Comparison of ENCODE assay signal across 9 mouse cellular contexts in genomic region chr3:88082224-88082618, GRCm38 (mm10). TPM values are rescaled to one million over a fixed set of nuclear protein-coding genes. Genes with fewer than 3 reads are reported as not detected.
DNase-seq lines count a peak whose midpoint lies in the region; ATAC-seq and TF ChIP-seq lines count a peak whose summit lies in the region.
"Had no signal": no experiment of that assay in that cellular context is flagged by ENCODE, and none has a peak within 500 bp of the region (broad histone marks: within the 10 kb centered on the region; RNA-seq: fewer than 3 reads in every experiment).

No protein-coding gene starts in this region.

- no peaks in the 10 kb centered on the region for H3K4me1 ChIP-seq in liver, adult 2 months (ENCODE audit: control insufficient read depth, insufficient read depth, low read length)
- peaks cover 12% of the 10 kb centered on the region for H3K4me1 ChIP-seq in embryonic facial prominence, embryonic 12.5 days
- 0 out of 2 replicates have a peak, but pooled peaks cover 4% of the 10 kb centered on the region for H3K4me1 ChIP-seq in intestine, postnatal 0 days (replicated peaks; ENCODE audit: control insufficient read depth, insufficient read depth, low read length)
- 0 out of 2 replicates have a peak, but pooled peaks cover 5% of the 10 kb centered on the region for H3K4me1 ChIP-seq in neural tube, embryonic 14.5 days (ENCODE audit: control insufficient read depth, insufficient read depth, low read length)

- H3K36me3 ChIP-seq in liver, adult 2 months (ENCODE audit: control insufficient read depth, insufficient read depth, low read length), result no peaks in the 10 kb centered on the region
- peaks cover 11% of the 10 kb centered on the region for H3K36me3 ChIP-seq in embryonic facial prominence, embryonic 12.5 days
- H3K36me3 ChIP-seq in intestine, postnatal 0 days (ENCODE audit: control insufficient read depth, insufficient read depth), result peaks cover 6% of the 10 kb centered on the region
- no peaks in the 10 kb centered on the region for H3K36me3 ChIP-seq in neural tube, embryonic 14.5 days (ENCODE audit: control insufficient read depth, insufficient read depth, low read length)

- no peak for TF ChIP-seq POLR2A in liver, adult 2 months (IDR thresholded peaks at IDR 0.05; ENCODE audit: extremely low read depth, insufficient read depth, low read length)

- no peak overlapping the region for H3K27ac ChIP-seq in liver, adult 2 months (replicated peaks; ENCODE audit: insufficient read depth, low read depth, low read length)
- H3K27ac ChIP-seq in embryonic facial prominence, embryonic 12.5 days, result no peak overlapping the region
- no peak overlapping the region for H3K27ac ChIP-seq in intestine, postnatal 0 days (ENCODE audit: low read depth, low read length)
- H3K27ac ChIP-seq in neural tube, embryonic 14.5 days (ENCODE audit: low read depth, low read length), result no peak overlapping the region

- ATAC-seq in embryonic facial prominence, embryonic 12.5 days (ENCODE audit: insufficient number of reproducible peaks, insufficient read depth, low FRiP score, low TSS enrichment), result no peak
- 0 out of 2 replicates have a peak, but pooled peaks have one; percentile 11 for ATAC-seq in intestine, postnatal 0 days
- no peak; the same call in 1 of the 2 replicates for ATAC-seq in neural tube, embryonic 14.5 days (ENCODE audit: low read depth)

- intact Hi-C loops in gastrocnemius, postnatal 14 days (cut with DNase I; ENCODE audit: low total_unique reads), result no loop called here

- no peaks in the 10 kb centered on the region for H3K79me2 ChIP-seq in liver, adult 2 months (ENCODE audit: control insufficient read depth, insufficient read depth, low read length)

- H3K4me2 ChIP-seq in embryonic facial prominence, embryonic 12.5 days (replicated peaks), result peak overlapping the region; percentile 84
- H3K4me2 ChIP-seq in intestine, postnatal 0 days (replicated peaks; ENCODE audit: low read depth), result peak overlapping the region; percentile 91
- peak overlapping the region; percentile 80 for H3K4me2 ChIP-seq in neural tube, embryonic 14.5 days (ENCODE audit: low read depth, low read length)

- WGBS in liver, adult 2 months, result 3% methylated on average over 13 of the region's 13 CpGs
- 3% methylated on average over 13 of the region's 13 CpGs for WGBS in embryonic facial prominence, embryonic 12.5 days
- 1% methylated on average over 13 of the region's 13 CpGs for WGBS in intestine, postnatal 0 days
- WGBS in neural tube, embryonic 14.5 days, result 3% methylated on average over 13 of the region's 13 CpGs

- no peak for TF ChIP-seq CTCF in liver, adult 2 months (IDR thresholded peaks at IDR 0.05; ENCODE audit: low read depth, low read length)
- TF ChIP-seq CTCF in intestine, postnatal 0 days (IDR thresholded peaks at IDR 0.05; ENCODE audit: low read depth), result no peak

- DNase-seq in liver, adult 2 months (ENCODE audit: extremely low read depth, low read depth, low spot score), result no peak
- DNase-seq in liver, result no peak
- DNase-seq in frontal cortex, postnatal 36 days (ENCODE audit: low spot score in 2 of 2), result no peak
- no peak for DNase-seq in right cerebral cortex, postnatal 25 days
- DNase-seq in gastrocnemius, postnatal 14 days, result no peak

- no peaks in the 10 kb centered on the region for H3K9me3 ChIP-seq in embryonic facial prominence, embryonic 12.5 days
- no peaks in the 10 kb centered on the region for H3K9me3 ChIP-seq in intestine, postnatal 0 days (ENCODE audit: control insufficient read depth)
- no peaks in the 10 kb centered on the region for H3K9me3 ChIP-seq in neural tube, embryonic 14.5 days (ENCODE audit: control insufficient read depth, low read length)

- H3K27me3 ChIP-seq in liver, adult 2 months (ENCODE audit: control insufficient read depth, insufficient read depth, low read length), result no peaks in the 10 kb centered on the region
- H3K27me3 ChIP-seq in embryonic facial prominence, embryonic 12.5 days, result no peaks in the 10 kb centered on the region
- 0 out of 2 replicates have a peak, but pooled peaks cover 3% of the 10 kb centered on the region for H3K27me3 ChIP-seq in intestine, postnatal 0 days (replicated peaks; ENCODE audit: control insufficient read depth, insufficient read depth, low read length)
- no peaks in the 10 kb centered on the region for H3K27me3 ChIP-seq in neural tube, embryonic 14.5 days (ENCODE audit: control insufficient read depth, insufficient read depth, low read length)

- no peak overlapping the region for H3K9ac ChIP-seq in liver, adult 2 months (ENCODE audit: low read depth, low read length)
- peak overlapping the region; percentile 65 for H3K9ac ChIP-seq in embryonic facial prominence, embryonic 12.5 days
- H3K9ac ChIP-seq in intestine, postnatal 0 days (ENCODE audit: low read depth, low read length), result peak overlapping the region; percentile 40
- H3K9ac ChIP-seq in neural tube, embryonic 14.5 days (replicated peaks; ENCODE audit: low read depth, low read length), result no peak overlapping the region

- H3K4me3 ChIP-seq in liver, adult 2 months (ENCODE audit: insufficient read depth, low read depth, low read length), result peak overlapping the region; percentile 42; the same call in 1 of the 2 replicates
- H3K4me3 ChIP-seq in embryonic facial prominence, embryonic 12.5 days, result peak overlapping the region; percentile 69
- H3K4me3 ChIP-seq in intestine, postnatal 0 days (ENCODE audit: low read depth, low read length), result peak overlapping the region; percentile 63
- H3K4me3 ChIP-seq in neural tube, embryonic 14.5 days (ENCODE audit: low read depth, low read length), result peak overlapping the region; percentile 35

RNA-seq across cellular contexts. Expression of gene Iqgap3, which starts 0.5 kb away (rescaled TPM):
- 0.18 and 0.40 TPM in 2 replicates for total RNA-seq in liver, adult 2 months (2014; rRNA removed)
- 0.16 and 0.27 TPM in 2 replicates for polyA plus RNA-seq in liver, adult 2 months (2012; rRNA removed)
- 24.4 and 25.8 TPM in 2 replicates for polyA plus RNA-seq in embryonic facial prominence, embryonic 12.5 days (2016; fragmentation: Nextera tagmentation; extraction: Ambion mirVana)
- polyA plus RNA-seq in intestine, postnatal 0 days (2015; fragmentation: Nextera tagmentation; extraction: Ambion mirVana), result 4.3 TPM in 2 replicates
- polyA plus RNA-seq in neural tube, embryonic 14.5 days (2014; fragmentation: Nextera tagmentation; extraction: Ambion mirVana), result 1.2 and 2.5 TPM in 2 replicates
- total RNA-seq in gastrocnemius, postnatal 14 days (2021), result 1 to 10 TPM; 2.5 to 2.7 TPM

RNA-seq across cellular contexts. Expression of gene Ttc24, which starts 4.1 kb away (rescaled TPM):
- total RNA-seq in liver, adult 2 months (2014; rRNA removed), result not detected in 2 replicates
- not detected in 2 replicates for polyA plus RNA-seq in liver, adult 2 months (2012; rRNA removed)
- polyA plus RNA-seq in embryonic facial prominence, embryonic 12.5 days (2016; fragmentation: Nextera tagmentation; extraction: Ambion mirVana), result 0.32 and 0.46 TPM in 2 replicates
- not detected in 2 replicates for polyA plus RNA-seq in intestine, postnatal 0 days (2015; fragmentation: Nextera tagmentation; extraction: Ambion mirVana)
- polyA plus RNA-seq in neural tube, embryonic 14.5 days (2014; fragmentation: Nextera tagmentation; extraction: Ambion mirVana), result not detected in 2 replicates
- not detected for total RNA-seq in gastrocnemius, postnatal 14 days (2021)
- total RNA-seq: adrenal gland, adult 8-10 months had no signal

RNA-seq across cellular contexts. Expression of gene Naxe, which starts 23.9 kb away (rescaled TPM):
- 99.6 and 105 TPM in 2 replicates for total RNA-seq in liver, adult 2 months (2014; rRNA removed)
- polyA plus RNA-seq in liver, adult 2 months (2012; rRNA removed), result 84.1 and 94.0 TPM in 2 replicates
- polyA plus RNA-seq in embryonic facial prominence, embryonic 12.5 days (2016; fragmentation: Nextera tagmentation; extraction: Ambion mirVana), result 183 and 187 TPM in 2 replicates
- 109 and 118 TPM in 2 replicates for polyA plus RNA-seq in intestine, postnatal 0 days (2015; fragmentation: Nextera tagmentation; extraction: Ambion mirVana)
- polyA plus RNA-seq in neural tube, embryonic 14.5 days (2014; fragmentation: Nextera tagmentation; extraction: Ambion mirVana), result 157 and 167 TPM in 2 replicates
- 10 to 100 TPM; 47.1 to 47.4 TPM for total RNA-seq in gastrocnemius, postnatal 14 days (2021)

RNA-seq across cellular contexts. Expression of gene Gpatch4, which starts 39.3 kb away (rescaled TPM):
- total RNA-seq in liver, adult 2 months (2014; rRNA removed), result 4.2 and 5.7 TPM in 2 replicates
- 4.1 and 4.3 TPM in 2 replicates for polyA plus RNA-seq in liver, adult 2 months (2012; rRNA removed)
- polyA plus RNA-seq in embryonic facial prominence, embryonic 12.5 days (2016; fragmentation: Nextera tagmentation; extraction: Ambion mirVana), result 32.7 and 34.6 TPM in 2 replicates
- 13.6 and 16.8 TPM in 2 replicates for polyA plus RNA-seq in intestine, postnatal 0 days (2015; fragmentation: Nextera tagmentation; extraction: Ambion mirVana)
- 31.2 and 36.5 TPM in 2 replicates for polyA plus RNA-seq in neural tube, embryonic 14.5 days (2014; fragmentation: Nextera tagmentation; extraction: Ambion mirVana)
- 10 to 100 TPM; 11.3 to 15.0 TPM for total RNA-seq in gastrocnemius, postnatal 14 days (2021)

RNA-seq across cellular contexts. Expression of gene Hapln2, which starts 54.8 kb away (rescaled TPM):
- total RNA-seq in liver, adult 2 months (2014; rRNA removed), result not detected in 2 replicates
- polyA plus RNA-seq in liver, adult 2 months (2012; rRNA removed), result not detected in 2 replicates
- 0.09 and 0.34 TPM in 2 replicates for polyA plus RNA-seq in embryonic facial prominence, embryonic 12.5 days (2016; fragmentation: Nextera tagmentation; extraction: Ambion mirVana)
- polyA plus RNA-seq in intestine, postnatal 0 days (2015; fragmentation: Nextera tagmentation; extraction: Ambion mirVana), result not detected in 2 replicates
- polyA plus RNA-seq in neural tube, embryonic 14.5 days (2014; fragmentation: Nextera tagmentation; extraction: Ambion mirVana), result 0.39 and 0.76 TPM in 2 replicates
- total RNA-seq in gastrocnemius, postnatal 14 days (2021), result under 1 TPM in 1 of 2 experiments, not detected in 1; 0.13 TPM
- total RNA-seq: adrenal gland, adult 8-10 months had no signal

Comparison
In these comparisons a context has a peak if more than half of its experiments do, and no peak if none do; other contexts are left out.
1. H3K9ac ChIP-seq: peak in embryonic facial prominence, embryonic 12.5 days (single experiment) and intestine, postnatal 0 days (single experiment); none in liver, adult 2 months (single experiment) and neural tube, embryonic 14.5 days (single experiment).
2. Peak in every context shown above with its lines, with median percentiles within 50 percentile points of each other: H3K4me3 ChIP-seq and H3K4me2 ChIP-seq.